Mouse (Mus musculus) hindbrain, embryonic 14.5 days (tissue): ENCODE measurements at regions not wholly inside any gene's neighbourhood (a gene's known extent, or its start where the extent isn't known, plus 50 kb on each side); places are given as distances from the start of the nearest gene placed in this dataset.

Experiments used
- ATAC-seq: fragments of 200-750 bp; cut with Nextera tagmentation; 2 replicates; pipeline ENCODE4 v1.8.0; 2017; ENCODE audit warnings: moderate number of reproducible peaks, mild to moderate bottlenecking, moderate TSS enrichment, moderate library complexity; ENCODE audit not compliant: low FRiP score
- DNase-seq: peaks from one replicate; pipeline ENCODE4 v3.0.0-alpha.2; 2015; ENCODE audit warnings: low spot score
- H3K27ac ChIP-seq: fragments of 300-500 bp; sonication (generic); 2 replicates; pipeline ENCODE4 v1.5.1; 2014; ENCODE audit warnings: mild to moderate bottlenecking, moderate library complexity
- H3K27me3 ChIP-seq: fragments of 300-500 bp; sonication (generic); 2 replicates; pipeline ENCODE4 v1.6.1; 2014; ENCODE audit warnings: mild to moderate bottlenecking, low read length, mixed read lengths; ENCODE audit not compliant: control insufficient read depth, insufficient read depth
- H3K36me3 ChIP-seq: fragments of 300-500 bp; sonication (generic); replicated peaks from 2 replicates; pipeline ENCODE4 v1.6.1; 2014; ENCODE audit not compliant: control insufficient read depth, insufficient read depth
- H3K4me1 ChIP-seq: fragments of 300-500 bp; sonication (generic); replicated peaks from 2 replicates; pipeline ENCODE4 v1.6.1; 2014; ENCODE audit warnings: antibody characterized with exemption, low read length, mixed read lengths; ENCODE audit not compliant: control insufficient read depth, insufficient read depth
- H3K4me2 ChIP-seq: fragments of 300-500 bp; sonication (generic); replicated peaks from 2 replicates; pipeline ENCODE4 v1.6.1; 2014; ENCODE audit warnings: mild to moderate bottlenecking, moderate library complexity
- H3K4me3 ChIP-seq: fragments of 300-500 bp; sonication (generic); replicated peaks from 2 replicates; pipeline ENCODE4 v1.5.1; 2014; ENCODE audit warnings: mild to moderate bottlenecking, low read length
- H3K9ac ChIP-seq: fragments of 300-500 bp; sonication (generic); 2 replicates; pipeline ENCODE4 v1.6.1; 2014
- H3K9me3 ChIP-seq: fragments of 300-500 bp; sonication (generic); 2 replicates; pipeline ENCODE4 v1.6.1; 2016; ENCODE audit warnings: low read length; ENCODE audit not compliant: control insufficient read depth
- WGBS: fragments of 180-500 bp; shearing (Covaris S2); extraction: QIAGEN DNeasy Blood & Tissue Kit; methylation state at CpG from one replicate; pipeline ENCODE4 v1.1.7; 2014; 5-methylcytosine and 5-hydroxymethylcytosine counted together

DNA sequence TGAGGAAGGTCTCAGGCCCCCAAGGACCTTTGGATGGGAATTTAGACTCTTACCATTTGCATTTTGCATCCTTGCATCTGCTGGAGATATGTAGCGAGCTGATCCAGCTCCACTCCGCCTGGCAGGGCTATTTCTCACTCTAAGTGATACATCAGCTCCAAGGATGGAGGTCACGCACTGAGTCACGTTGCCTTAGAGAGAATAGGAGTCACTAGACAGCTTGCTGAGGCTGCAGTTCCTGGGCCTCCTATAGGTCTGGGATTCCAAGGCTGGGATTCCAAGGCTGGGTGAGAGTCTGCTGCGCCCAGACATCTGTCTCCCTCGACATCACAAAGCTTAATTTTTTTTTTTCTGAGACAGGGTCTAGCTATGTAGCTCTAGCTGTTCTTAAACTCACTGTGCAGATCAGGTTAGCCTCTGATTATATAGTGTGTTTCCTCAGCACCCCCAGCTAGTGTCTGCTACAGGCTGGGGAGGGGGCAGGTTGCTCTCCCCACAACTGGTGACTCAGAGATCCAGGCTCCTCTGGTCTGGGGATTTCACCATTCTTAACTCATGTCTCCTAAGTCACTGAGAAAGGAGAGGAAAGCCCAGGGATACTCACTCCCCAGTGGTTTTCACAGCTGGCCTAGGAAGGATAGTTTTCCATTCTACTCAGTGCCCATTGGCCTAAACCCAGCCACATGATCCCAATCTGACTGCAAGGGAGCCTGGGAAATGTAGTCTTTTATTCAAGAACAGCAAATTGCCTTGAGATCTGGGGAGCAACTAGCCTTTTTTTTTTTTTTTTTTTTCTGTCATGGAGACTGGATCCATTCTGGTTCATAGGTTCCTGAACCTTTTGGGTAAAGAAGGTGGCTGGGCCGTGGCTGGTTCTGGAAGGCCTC lies 76.4 kb upstream of the Grik3 start:
- Histone ChIP-seq H3K9ac (no peak overlapping the region), H3K27me3 (peaks cover 5% of the 10 kb centered on the region; the same call in 1 of the 2 replicates), H3K4me3 (no peak overlapping the region), H3K4me1 (peaks cover 10% of the 10 kb centered on the region), H3K9me3 (no peaks in the 10 kb centered on the region), H3K4me2 (no peak overlapping the region), H3K36me3 (no peaks in the 10 kb centered on the region), H3K27ac (no peak overlapping the region)
- WGBS: 79% methylated on average over 7 of the region's 7 CpGs
- DNase-seq (peak; percentile 78), ATAC-seq (peak; percentile 62)

DNA sequence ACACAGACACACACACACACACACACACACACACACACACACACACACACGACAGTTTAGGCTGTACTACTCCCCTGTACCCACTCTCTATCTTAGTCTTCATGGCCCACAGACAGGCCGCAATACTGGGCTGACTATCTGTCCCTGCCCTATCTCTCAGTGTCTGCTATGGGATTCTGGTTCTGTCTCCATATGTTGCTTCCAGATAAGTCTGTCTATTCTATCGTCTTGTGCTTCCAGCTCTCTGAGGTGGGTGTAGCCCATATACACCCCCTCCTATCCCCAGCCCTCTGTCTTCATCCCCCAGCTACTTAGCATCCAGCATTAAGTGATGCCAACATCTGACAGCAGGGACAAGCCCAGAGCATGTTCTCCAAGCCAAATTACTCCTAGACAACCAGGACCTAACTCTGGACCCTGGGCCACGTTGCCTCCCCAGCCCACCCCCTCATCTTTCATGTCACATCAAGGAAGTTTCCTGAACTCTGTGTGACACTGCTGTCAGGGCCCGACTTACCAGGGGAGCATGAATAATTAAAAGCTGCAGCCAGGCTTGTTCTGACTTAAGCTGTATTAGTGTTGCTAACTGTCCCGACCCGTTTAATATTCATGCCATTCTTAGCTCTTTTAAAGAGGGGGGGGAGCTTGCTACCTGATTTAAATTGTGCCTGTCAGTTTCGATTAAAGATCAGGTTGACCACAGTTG lies 79.6 kb upstream of the Grik3 start:
- Histone ChIP-seq H3K4me1 (peaks cover 29% of the 10 kb centered on the region), H3K9me3 (no peaks in the 10 kb centered on the region), H3K4me2 (no peak overlapping the region), H3K9ac (no peak overlapping the region), H3K27me3 (peaks cover 5% of the 10 kb centered on the region; the same call in 1 of the 2 replicates), H3K27ac (no peak overlapping the region), H3K36me3 (no peaks in the 10 kb centered on the region), H3K4me3 (no peak overlapping the region)
- ATAC-seq: no peak
- DNase-seq: peak; percentile 46
- 24% methylated on average over 8 of the region's 8 CpGs for WGBS

DNA sequence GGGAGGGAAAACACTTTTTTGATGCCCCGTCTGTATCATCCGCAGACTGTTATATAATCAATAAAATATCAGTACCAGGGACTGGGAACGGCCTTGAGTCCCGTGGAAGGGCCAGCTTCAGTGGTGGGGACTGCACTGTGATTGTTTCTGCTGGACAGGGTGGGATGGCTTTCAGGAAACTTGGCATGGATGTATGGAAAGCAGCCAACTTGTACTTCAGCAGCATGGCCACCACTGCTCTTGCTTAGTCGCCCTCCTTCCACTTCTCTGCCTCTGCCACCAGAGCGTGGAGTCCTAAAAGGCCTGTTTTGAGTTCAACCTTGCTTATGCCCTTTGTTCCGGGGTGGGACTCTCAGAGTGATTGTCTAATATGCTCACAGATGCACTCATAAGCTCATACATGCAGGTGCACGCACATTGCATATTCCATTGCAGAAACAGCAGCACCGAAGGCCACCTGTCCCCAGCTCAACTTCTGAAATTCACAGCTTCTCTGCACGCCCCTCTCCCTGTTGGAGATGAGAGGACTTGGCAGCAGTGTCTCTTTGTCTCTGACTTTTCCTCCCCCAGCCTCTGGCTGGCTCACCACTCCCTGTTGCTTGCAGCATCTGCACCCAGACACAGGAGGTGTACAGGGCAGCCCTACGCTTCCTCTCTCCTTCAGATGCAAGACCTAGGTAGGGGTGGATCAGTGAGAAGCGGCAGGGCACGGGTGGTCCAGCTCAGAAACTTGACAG lies 91.0 kb upstream of the Grik3 start:
- peak; percentile 35 for DNase-seq

DNA sequence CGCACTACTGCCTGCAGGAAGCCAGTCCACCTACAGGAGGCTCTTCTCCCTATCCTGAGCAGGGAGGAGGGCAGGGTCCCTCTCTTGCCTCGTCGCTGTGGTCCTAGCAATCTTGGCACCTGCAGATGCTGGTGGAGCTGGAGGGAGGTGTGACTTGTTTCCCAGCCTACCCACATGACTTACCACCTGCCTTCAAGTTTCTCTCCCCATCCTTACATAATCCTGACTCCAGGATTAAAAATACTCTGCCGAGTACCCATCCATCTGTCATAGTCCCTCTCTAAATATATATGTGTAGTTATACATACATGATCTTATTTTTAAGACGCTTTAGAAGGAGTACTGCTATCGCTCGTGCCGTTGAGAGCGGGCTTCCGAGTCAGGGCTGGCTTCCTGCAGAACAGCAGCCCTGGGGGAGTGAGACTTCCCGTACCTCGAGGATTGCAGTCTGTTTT lies 93.5 kb upstream of the Grik3 start:
- no peak overlapping the region for H3K4me3 ChIP-seq

More for the DNA sequence above, 91.0 kb upstream of the Grik3 start:
- H3K4me1 ChIP-seq: no peaks in the 10 kb centered on the region
- no peaks in the 10 kb centered on the region for H3K36me3 ChIP-seq
- no peak overlapping the region for H3K4me2 ChIP-seq
- WGBS: 74% methylated on average over 13 of the region's 13 CpGs
- H3K9ac ChIP-seq: no peak overlapping the region
- H3K27me3 ChIP-seq: no peaks in the 10 kb centered on the region
- H3K4me3 ChIP-seq: no peak overlapping the region
- ATAC-seq: no peak
- H3K9me3 ChIP-seq: no peaks in the 10 kb centered on the region
- no peak overlapping the region for H3K27ac ChIP-seq

DNA sequence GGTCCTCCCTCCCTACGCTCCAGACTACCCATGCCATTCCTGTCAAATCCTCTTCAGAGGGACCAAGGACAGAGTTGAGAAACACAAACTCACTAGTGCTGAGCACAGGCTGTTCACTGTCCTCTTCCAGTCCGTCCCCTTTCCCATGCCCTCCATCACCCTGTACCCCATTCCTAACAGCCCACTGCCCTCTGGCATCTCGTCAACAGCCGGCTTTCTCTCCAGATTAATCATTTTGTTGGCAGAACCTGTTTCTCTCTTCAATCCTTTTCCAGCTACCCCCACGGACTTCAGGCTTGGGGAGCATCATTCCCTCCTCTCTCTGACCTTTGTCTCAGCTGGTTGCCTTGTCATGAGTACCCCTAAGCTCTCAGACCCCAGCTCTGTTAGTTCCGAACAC lies 99.2 kb upstream of the Grik3 start:
- H3K27me3 ChIP-seq: no peaks in the 10 kb centered on the region
- no peaks in the 10 kb centered on the region for H3K36me3 ChIP-seq
- no peak overlapping the region for H3K9ac ChIP-seq
- H3K4me1 ChIP-seq: no peaks in the 10 kb centered on the region
- no peak for ATAC-seq
- 69% methylated on average over 6 of the region's 6 CpGs for WGBS
- no peak overlapping the region for H3K27ac ChIP-seq
- no peak overlapping the region for H3K4me3 ChIP-seq
- no peak overlapping the region for H3K4me2 ChIP-seq
- no peak for DNase-seq
- no peaks in the 10 kb centered on the region for H3K9me3 ChIP-seq

More for the DNA sequence above, 93.5 kb upstream of the Grik3 start:
- Histone ChIP-seq H3K4me1 (no peaks in the 10 kb centered on the region), H3K27me3 (no peaks in the 10 kb centered on the region), H3K36me3 (no peaks in the 10 kb centered on the region), H3K27ac (no peak overlapping the region), H3K9ac (no peak overlapping the region), H3K9me3 (no peaks in the 10 kb centered on the region), H3K4me2 (no peak overlapping the region)
- ATAC-seq (no peak), DNase-seq (no peak)
- WGBS: 71% methylated on average over 12 of the region's 12 CpGs

DNA sequence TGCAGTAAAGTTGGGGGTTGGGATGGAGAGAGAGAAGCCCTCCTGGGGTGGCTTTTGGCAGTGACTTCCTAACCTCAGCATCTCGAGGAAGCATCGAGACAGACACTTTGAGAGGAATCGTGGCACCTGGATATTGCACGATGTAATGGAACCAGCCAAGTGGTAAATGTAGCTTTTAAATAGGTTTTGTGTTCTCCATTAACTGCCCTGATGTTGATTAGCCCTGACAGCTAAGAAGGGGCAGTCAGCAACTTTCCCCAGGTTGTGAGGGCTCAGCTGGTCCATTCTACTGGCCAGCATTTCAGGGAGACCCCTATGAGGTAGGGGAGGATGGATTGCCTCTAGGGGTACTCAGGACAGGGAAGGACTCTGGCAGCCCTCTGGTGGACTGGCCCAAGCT lies 104.7 kb upstream of the Grik3 start:
- no peak overlapping the region for H3K4me2 ChIP-seq
- no peak for ATAC-seq
- 0 out of 2 replicates have a peak, but pooled peaks cover 4% of the 10 kb centered on the region for H3K4me1 ChIP-seq
- no peaks in the 10 kb centered on the region for H3K36me3 ChIP-seq
- no peak overlapping the region for H3K27ac ChIP-seq
- H3K9me3 ChIP-seq: no peaks in the 10 kb centered on the region
- H3K27me3 ChIP-seq: no peaks in the 10 kb centered on the region
- DNase-seq: no peak
- no peak overlapping the region for H3K9ac ChIP-seq
- H3K4me3 ChIP-seq: no peak overlapping the region
- WGBS: 61% methylated on average over 4 of the region's 4 CpGs

DNA sequence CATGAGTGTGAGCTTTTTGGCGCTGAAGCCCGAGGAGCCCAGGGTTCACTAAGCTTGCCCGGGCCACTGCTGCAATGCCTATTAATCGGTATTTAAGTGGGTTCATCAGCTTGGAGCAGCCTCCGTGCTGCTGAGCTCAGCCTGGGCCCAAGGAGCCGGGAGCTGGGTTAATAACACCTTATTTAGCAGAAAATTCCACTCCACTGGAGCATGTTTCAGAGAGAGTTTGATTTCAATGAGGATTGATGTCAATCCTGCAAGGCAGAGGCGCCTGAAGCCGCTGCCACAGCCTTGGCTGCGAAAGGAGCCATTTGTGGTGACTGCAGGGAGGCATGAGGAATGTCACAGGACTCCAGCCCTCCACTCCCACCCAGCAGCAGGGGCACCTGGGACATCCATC lies 126.5 kb upstream of the Grik3 start:
- no peak overlapping the region for H3K9ac ChIP-seq
- DNase-seq (no peak), ATAC-seq (no peak)
- no peak overlapping the region for H3K4me2 ChIP-seq
- WGBS: 48% methylated on average over 9 of the region's 9 CpGs
- no peak overlapping the region for H3K4me3 ChIP-seq
- no peaks in the 10 kb centered on the region for H3K27me3 ChIP-seq
- H3K36me3 ChIP-seq: no peaks in the 10 kb centered on the region
- no peaks in the 10 kb centered on the region for H3K9me3 ChIP-seq
- H3K27ac ChIP-seq: no peak overlapping the region; the same call in 1 of the 2 replicates
- no peaks in the 10 kb centered on the region for H3K4me1 ChIP-seq

DNA sequence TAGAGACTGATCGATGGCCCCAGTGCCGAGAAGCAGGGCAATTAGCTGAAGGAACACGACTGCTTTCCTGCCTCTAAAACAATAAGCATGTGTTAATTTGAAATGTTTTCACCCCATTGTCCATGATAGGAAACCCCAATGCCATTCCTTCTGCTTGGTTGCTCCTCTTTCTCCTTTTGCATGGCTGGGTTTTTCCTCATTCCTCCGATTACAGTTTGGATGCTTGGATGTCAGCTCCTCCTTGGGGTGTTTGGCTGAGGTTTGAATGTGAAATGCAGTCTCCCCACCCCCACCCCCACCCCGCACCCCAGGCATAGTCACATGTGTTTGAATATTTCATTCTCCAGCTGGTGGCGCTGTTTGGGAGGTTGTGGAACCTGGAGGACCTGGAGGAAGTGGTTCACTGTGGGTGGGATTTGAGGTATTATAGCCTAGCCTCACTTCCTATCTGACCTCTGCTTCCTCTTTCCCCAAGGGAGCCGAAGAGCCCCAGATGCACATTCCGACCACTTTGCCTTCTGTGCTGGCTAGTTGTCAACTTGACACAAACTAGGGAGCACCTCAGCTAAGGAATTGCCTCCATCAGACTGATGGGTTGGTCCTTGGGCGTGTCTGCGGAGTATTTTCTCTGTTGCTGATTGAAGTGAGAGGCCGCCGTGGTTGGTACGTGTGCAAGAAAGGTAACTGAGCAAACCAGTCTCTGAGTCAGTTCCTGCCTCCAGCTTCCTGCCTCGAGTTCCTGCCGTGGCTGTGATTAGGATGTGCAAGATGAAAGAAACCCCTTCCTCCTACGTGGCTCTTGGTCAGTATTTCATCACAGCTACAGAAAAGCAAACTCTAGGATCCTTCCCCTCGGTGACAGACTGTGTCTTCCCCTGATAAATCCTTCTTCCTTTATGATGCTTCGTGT lies 128.6 kb upstream of the Grik3 start:
- ATAC-seq (no peak), DNase-seq (no peak)
- Histone ChIP-seq H3K4me2 (no peak overlapping the region), H3K27me3 (no peaks in the 10 kb centered on the region), H3K9ac (no peak overlapping the region), H3K9me3 (no peaks in the 10 kb centered on the region), H3K4me3 (no peak overlapping the region), H3K4me1 (no peaks in the 10 kb centered on the region), H3K36me3 (no peaks in the 10 kb centered on the region), H3K27ac (no peak overlapping the region)
- 63% methylated on average over 18 of the region's 18 CpGs for WGBS
